Mouse (Mus musculus) kidney, embryonic 14.5 days (tissue): Measurements from ENCODE around the gene Fbxo36. TPM values are rescaled to one million over a fixed set of nuclear protein-coding genes. Genes with fewer than 3 reads are reported as not detected.
A peak's percentile ranks its signal among the peaks of the same experiment; 100 is the strongest.

Source experiments
- ATAC-seq: fragments of 200-750 bp; cut with Nextera tagmentation; 2 replicates; pipeline ENCODE4 v1.8.0; 2017; ENCODE audit warnings: moderate number of reproducible peaks, mild to moderate bottlenecking, moderate TSS enrichment, moderate library complexity; ENCODE audit not compliant: low FRiP score, low TSS enrichment
- H3K27ac ChIP-seq: fragments of 300-500 bp; sonication (generic); 2 replicates; pipeline ENCODE4 v1.5.1; 2014; ENCODE audit warnings: low read depth, mild to moderate bottlenecking, low read length, moderate library complexity, mixed read lengths
- H3K27me3 ChIP-seq: fragments of 300-500 bp; sonication (generic); 2 replicates; pipeline ENCODE4 v1.6.1; 2014; ENCODE audit warnings: mild to moderate bottlenecking, low read length; ENCODE audit not compliant: control insufficient read depth, insufficient read depth
- H3K36me3 ChIP-seq: fragments of 300-500 bp; sonication (generic); 2 replicates; pipeline ENCODE4 v1.6.1; 2014; ENCODE audit warnings: low read length, mixed read lengths; ENCODE audit not compliant: control insufficient read depth, insufficient read depth
- H3K4me1 ChIP-seq: fragments of 300-500 bp; sonication (generic); 2 replicates; pipeline ENCODE4 v1.6.1; 2014; ENCODE audit warnings: low read length, mixed read lengths; ENCODE audit not compliant: control insufficient read depth, insufficient read depth
- H3K4me2 ChIP-seq: fragments of 300-500 bp; sonication (generic); replicated peaks from 2 replicates; pipeline ENCODE4 v1.6.1; 2014; ENCODE audit warnings: low read depth, mild to moderate bottlenecking, low read length
- H3K4me3 ChIP-seq: fragments of 300-500 bp; sonication (generic); 2 replicates; pipeline ENCODE4 v1.5.1; 2014; ENCODE audit warnings: mild to moderate bottlenecking, low read length
- H3K9ac ChIP-seq: fragments of 300-500 bp; sonication (generic); 2 replicates; pipeline ENCODE4 v1.6.1; 2014; ENCODE audit warnings: low read depth, mild to moderate bottlenecking, low read length, moderate library complexity
- H3K9me3 ChIP-seq: fragments of 300-500 bp; sonication (generic); 2 replicates; pipeline ENCODE4 v1.6.1; 2016; ENCODE audit warnings: low read length; ENCODE audit not compliant: control insufficient read depth
- WGBS: fragments of 180-500 bp; shearing (Covaris S2); extraction: QIAGEN DNeasy Blood & Tissue Kit; methylation state at CpG from one replicate; pipeline ENCODE4 v1.1.7; 2014; 5-methylcytosine and 5-hydroxymethylcytosine counted together
- polyA plus RNA-seq: library from polyadenylated mRNA; unstranded; fragments of >200 nt; fragmentation: Nextera tagmentation; extraction: Ambion mirVana; gene quantifications from 2 replicates; pipeline ENCODE4 v1.2.1, GENCODE M21; 2014

The Fbxo36 gene
- polyA plus RNA-seq, 1 experiment from 2014 or later, result 10.6 TPM

GRCm38 (mm10) chr1:84866231-84866630, 26.6 kb downstream of the Fbxo36 start:
- no peak overlapping the region for H3K4me3 ChIP-seq
- no peak overlapping the region for H3K4me2 ChIP-seq
- 0 out of 2 replicates have a peak, but pooled peaks cover 6% of the 10 kb centered on the region for H3K4me1 ChIP-seq
- H3K9ac ChIP-seq, result no peak overlapping the region
- no peaks in the 10 kb centered on the region for H3K27me3 ChIP-seq
- no peaks in the 10 kb centered on the region for H3K36me3 ChIP-seq
- no peak overlapping the region for H3K27ac ChIP-seq
- WGBS, result 89% methylated on average over 6 of the region's 6 CpGs
- H3K9me3 ChIP-seq, result no peaks in the 10 kb centered on the region
- ATAC-seq, result no peak

GRCm38 (mm10) chr1:84866706-84867230, 27.1 kb downstream of the Fbxo36 start:
- H3K4me1 ChIP-seq, result 0 out of 2 replicates have a peak, but pooled peaks cover 6% of the 10 kb centered on the region
- no peak overlapping the region for H3K9ac ChIP-seq
- ATAC-seq, result no peak
- no peak overlapping the region for H3K4me2 ChIP-seq
- H3K36me3 ChIP-seq, result no peaks in the 10 kb centered on the region
- 94% methylated on average over 3 of the region's 3 CpGs for WGBS
- no peak overlapping the region for H3K27ac ChIP-seq
- no peaks in the 10 kb centered on the region for H3K27me3 ChIP-seq
- H3K9me3 ChIP-seq, result no peaks in the 10 kb centered on the region
- no peak overlapping the region for H3K4me3 ChIP-seq

- H3K4me3 ChIP-seq, result no peak overlapping the region
- H3K9ac ChIP-seq, result no peak overlapping the region
- H3K36me3 ChIP-seq, result no peaks in the 10 kb centered on the region
- no peaks in the 10 kb centered on the region for H3K27me3 ChIP-seq
- no peak overlapping the region for H3K4me2 ChIP-seq
- H3K4me1 ChIP-seq, result 0 out of 2 replicates have a peak, but pooled peaks cover 6% of the 10 kb centered on the region
- H3K27ac ChIP-seq, result no peak overlapping the region
- no peak for ATAC-seq
- no peaks in the 10 kb centered on the region for H3K9me3 ChIP-seq
These were observed 28.7 kb downstream of the Fbxo36 start for GRCm38 (mm10) chr1:84868311-84868710.

GRCm38 (mm10) chr1:84868841-84869240, 29.2 kb downstream of the Fbxo36 start:
- H3K27ac ChIP-seq, result peak overlapping the region; percentile 71; the same call in 1 of the 2 replicates
- no peak for ATAC-seq
- no peak overlapping the region for H3K9ac ChIP-seq
- no peak overlapping the region for H3K4me2 ChIP-seq
- no peaks in the 10 kb centered on the region for H3K27me3 ChIP-seq
- H3K4me3 ChIP-seq, result no peak overlapping the region
- WGBS, result 64% methylated on average over 4 of the region's 4 CpGs
- H3K9me3 ChIP-seq, result no peaks in the 10 kb centered on the region
- H3K36me3 ChIP-seq, result no peaks in the 10 kb centered on the region
- H3K4me1 ChIP-seq, result 0 out of 2 replicates have a peak, but pooled peaks cover 4% of the 10 kb centered on the region

- 53% methylated on average over 7 of the region's 7 CpGs for WGBS
These were observed 29.9 kb downstream of the Fbxo36 start for GRCm38 (mm10) chr1:84869498-84869897.

GRCm38 (mm10) chr1:84871131-84871530, 31.5 kb downstream of the Fbxo36 start:
- Histone ChIP-seq H3K27me3 (no peaks in the 10 kb centered on the region), H3K4me2 (no peak overlapping the region), H3K27ac (no peak overlapping the region), H3K4me3 (no peak overlapping the region), H3K9ac (no peak overlapping the region), H3K9me3 (no peaks in the 10 kb centered on the region), H3K4me1 (no peaks in the 10 kb centered on the region), H3K36me3 (no peaks in the 10 kb centered on the region)
- ATAC-seq, result no peak
- WGBS, result 49% methylated on average over 6 of the region's 6 CpGs

More at GRCm38 (mm10) chr1:84869498-84869897, 29.9 kb downstream of the Fbxo36 start:
- no peak overlapping the region for H3K4me3 ChIP-seq
- no peaks in the 10 kb centered on the region for H3K4me1 ChIP-seq
- peak overlapping the region; percentile 71; the same call in 1 of the 2 replicates for H3K27ac ChIP-seq
- no peaks in the 10 kb centered on the region for H3K27me3 ChIP-seq
- ATAC-seq, result peak; percentile 73
- H3K9me3 ChIP-seq, result no peaks in the 10 kb centered on the region
- no peak overlapping the region for H3K9ac ChIP-seq
- no peak overlapping the region; the same call in 1 of the 2 replicates for H3K4me2 ChIP-seq
- H3K36me3 ChIP-seq, result no peaks in the 10 kb centered on the region

GRCm38 (mm10) chr1:84872105-84872504, 32.5 kb downstream of the Fbxo36 start:
- ATAC-seq, result no peak; the same call in 1 of the 2 replicates
- H3K4me1 ChIP-seq, result no peaks in the 10 kb centered on the region
- H3K36me3 ChIP-seq, result no peaks in the 10 kb centered on the region
- no peaks in the 10 kb centered on the region for H3K9me3 ChIP-seq
- 7% methylated on average over 3 of the region's 3 CpGs for WGBS
- no peak overlapping the region for H3K4me2 ChIP-seq
- H3K4me3 ChIP-seq, result no peak overlapping the region
- no peak overlapping the region for H3K27ac ChIP-seq
- H3K9ac ChIP-seq, result no peak overlapping the region
- H3K27me3 ChIP-seq, result no peaks in the 10 kb centered on the region

GRCm38 (mm10) chr1:84872939-84873338, 33.3 kb downstream of the Fbxo36 start:
- H3K27ac ChIP-seq, result no peak overlapping the region; the same call in 1 of the 2 replicates
- no peak overlapping the region for H3K4me2 ChIP-seq
- no peaks in the 10 kb centered on the region for H3K36me3 ChIP-seq
- WGBS, result 46% methylated on average over 4 of the region's 4 CpGs
- H3K9ac ChIP-seq, result no peak overlapping the region
- no peaks in the 10 kb centered on the region for H3K27me3 ChIP-seq
- no peak for ATAC-seq
- H3K9me3 ChIP-seq, result no peaks in the 10 kb centered on the region
- no peak overlapping the region for H3K4me3 ChIP-seq
- H3K4me1 ChIP-seq, result no peaks in the 10 kb centered on the region

GRCm38 (mm10) chr1:84877590-84877989, 37.9 kb downstream of the Fbxo36 start:
- 76% methylated on average over 2 of the region's 2 CpGs for WGBS
- Histone ChIP-seq H3K4me2 (no peak overlapping the region), H3K27ac (no peak overlapping the region), H3K4me1 (no peaks in the 10 kb centered on the region), H3K27me3 (no peaks in the 10 kb centered on the region), H3K9me3 (no peaks in the 10 kb centered on the region), H3K4me3 (no peak overlapping the region), H3K36me3 (no peaks in the 10 kb centered on the region), H3K9ac (no peak overlapping the region)
- peak; percentile 54; the same call in 1 of the 2 replicates for ATAC-seq
